In the genomic region with DNA sequence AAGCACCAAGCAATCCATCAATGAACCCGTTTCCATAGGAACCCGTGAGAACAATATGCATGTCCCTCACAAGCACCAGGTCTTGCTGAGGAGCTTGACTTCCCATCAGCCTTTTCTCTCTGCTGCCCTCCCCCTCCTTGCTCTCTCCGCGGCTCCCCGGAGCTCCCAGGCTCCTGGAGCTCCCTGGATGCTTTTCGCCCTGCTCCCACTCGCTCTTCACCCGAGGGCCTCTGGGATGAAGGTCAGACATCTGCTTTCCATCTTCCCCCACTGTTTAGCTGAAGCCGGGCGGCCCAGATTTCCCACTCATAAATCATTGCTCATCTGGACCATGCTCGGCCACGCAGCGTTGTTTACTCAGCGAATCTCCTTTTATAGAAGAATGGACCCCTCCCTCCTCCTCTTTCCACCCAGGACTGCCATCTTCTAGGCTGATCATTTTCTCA, we compare ENCODE assay signal across 9 mouse cellular contexts.
DNase-seq lines count a peak whose midpoint lies in the region; ATAC-seq lines count a peak whose summit lies in the region.
"Had no signal": no experiment of that assay in that cellular context is flagged by ENCODE, and none has a peak within 500 bp of the region (broad histone marks: within the 10 kb centered on the region; RNA-seq: fewer than 3 reads in every experiment).

No protein-coding gene starts in this region.

- H3K4me2 ChIP-seq in intestine, embryonic 16.5 days (ENCODE audit: low read depth, low read length) = peak overlapping the region; percentile 41

- no peaks in the 10 kb centered on the region for H3K9me3 ChIP-seq in intestine, embryonic 16.5 days (ENCODE audit: control insufficient read depth, low read length)
- H3K9me3 ChIP-seq: megakaryocyte, embryonic 14.5 days had no signal

- intact Hi-C loops in left cerebral cortex, postnatal 36 days (cut with DNase I) = no loop called here

- DNase-seq in adrenal gland, adult (ENCODE audit: inconsistent age in 2 of 2, low spot score in 1 of 2) = peak; percentile 46 to 76
- DNase-seq in embryo, embryonic 9.5 days (ENCODE audit: extremely low spot score) = peak; percentile 81
- peak; percentile 55 to 80 for DNase-seq in heart, adult 18-20 months
- peak; percentile 43 to 52 for DNase-seq in left cerebral cortex, postnatal 36 days (ENCODE audit: low spot score in 2 of 2)
- peak; percentile 87 for DNase-seq in neural tube, embryonic 10.5 days (ENCODE audit: extremely low spot score, low spot score)
- DNase-seq in thymus, postnatal 14 days = peak; percentile 42

- 4% methylated on average over 14 of the region's 14 CpGs for WGBS in intestine, embryonic 16.5 days

- peak overlapping the region; percentile 58 for H3K27ac ChIP-seq in intestine, embryonic 16.5 days (ENCODE audit: low read length)

- no peak overlapping the region for H3K9ac ChIP-seq in intestine, embryonic 16.5 days (ENCODE audit: low read depth, low read length)

- H3K4me1 ChIP-seq in intestine, embryonic 16.5 days (ENCODE audit: control insufficient read depth, insufficient read depth, low read length) = peaks cover 13% of the 10 kb centered on the region
- H3K4me1 ChIP-seq: megakaryocyte, embryonic 14.5 days had no signal

- no peaks in the 10 kb centered on the region for H3K36me3 ChIP-seq in intestine, embryonic 16.5 days (ENCODE audit: control insufficient read depth, insufficient read depth, low read length)

- ATAC-seq in intestine, embryonic 16.5 days = peak; percentile 93
- no peak for ATAC-seq in erythroblast, adult 5-6 weeks (replicated peaks; ENCODE audit: low FRiP score, poor library complexity, severe bottlenecking)

- H3K27me3 ChIP-seq in intestine, embryonic 16.5 days (replicated peaks; ENCODE audit: control insufficient read depth, insufficient read depth, low read length) = no peaks in the 10 kb centered on the region

- H3K4me3 ChIP-seq in intestine, embryonic 16.5 days (ENCODE audit: low read length) = peak overlapping the region; percentile 14; the same call in 1 of the 2 replicates
- H3K4me3 ChIP-seq: megakaryocyte, embryonic 14.5 days had no signal
